Mouse (Mus musculus) CH12.LX (cell line): ENCODE data around the gene Actr2. TPM values are rescaled to one million over a fixed set of nuclear protein-coding genes. Genes with fewer than 3 reads are reported as not detected.

Source experiments
- DNase-seq: peaks from one replicate; pipeline ENCODE4 v3.0.0-alpha.2; 2013; ENCODE audit errors: extremely low read depth
- H3K27ac ChIP-seq: 2 replicates; pipeline ENCODE4 v1.5.1; 2012; ENCODE audit warnings: low read depth, mild to moderate bottlenecking, control low read depth, moderate library complexity; ENCODE audit not compliant: insufficient read depth
- H3K27me3 ChIP-seq: replicated peaks from 2 replicates; pipeline ENCODE3; 2012; ENCODE audit warnings: inconsistent platforms
- H3K36me3 ChIP-seq, 2 experiments: replicated peaks in 1 of 2; 2 replicates each; pipeline versions ENCODE3 to v1.6.1; 2012; ENCODE audit warnings: inconsistent platforms in 1 of 2, low read length in 1 of 2, mild to moderate bottlenecking in 1 of 2, mixed read lengths in 1 of 2, moderate library complexity in 1 of 2; ENCODE audit not compliant: control insufficient read depth in 1 of 2, insufficient read depth in 1 of 2
- H3K4me1 ChIP-seq, 2 experiments: 2 replicates each; pipeline ENCODE4 v1.6.1; 2012; ENCODE audit warnings: inconsistent platforms in 1 of 2, moderate library complexity in 1 of 2; ENCODE audit not compliant: insufficient read depth in 2 of 2, control insufficient read depth in 1 of 2
- H3K4me2 ChIP-seq: 2 replicates; pipeline ENCODE4 v1.6.1; 2012; ENCODE audit warnings: low read depth, mild to moderate bottlenecking, control low read depth; ENCODE audit not compliant: poor library complexity, insufficient read depth, severe bottlenecking
- H3K4me3 ChIP-seq, 3 experiments: fragments of 150-350 bp in 1 of 3; sonication (generic) in 1 of 3; replicated peaks in 1 of 3; 2 replicates each; pipeline versions ENCODE3 to v1.5.1; 2011 to 2012; ENCODE audit warnings: low read depth in 2 of 3, low read length in 2 of 3, mild to moderate bottlenecking in 2 of 3, moderate library complexity in 2 of 3, control low read depth in 1 of 3, improper control_type of control experiment in 1 of 3, inconsistent platforms in 1 of 3, mixed read lengths in 1 of 3; ENCODE audit not compliant: poor library complexity in 1 of 3
- H3K79me2 ChIP-seq: replicated peaks from 2 replicates; pipeline ENCODE4 v1.6.1; 2012; ENCODE audit warnings: mild to moderate bottlenecking, moderate library complexity; ENCODE audit not compliant: control insufficient read depth, poor library complexity, insufficient read depth, severe bottlenecking; ENCODE audit errors: extremely low read depth
- H3K9ac ChIP-seq: 2 replicates; pipeline ENCODE4 v1.6.1; 2012; ENCODE audit warnings: low read depth, mild to moderate bottlenecking, control low read depth, moderate library complexity; ENCODE audit not compliant: insufficient read depth
- H3K9me3 ChIP-seq: replicated peaks from 2 replicates; pipeline ENCODE3; 2012; ENCODE audit warnings: low read length, inconsistent platforms, mixed read lengths
- BHLHE40 ChIP-seq: IDR thresholded peaks from 2 replicates; pipeline ENCODE4 v1.6.1; 2011; ENCODE audit warnings: mild to moderate bottlenecking, low read depth, low read length, improper control_type of control experiment
- CHD1 ChIP-seq: IDR thresholded peaks from 2 replicates; pipeline ENCODE4 v1.6.1; 2012; ENCODE audit warnings: low read depth, low read length, improper control_type of control experiment, inconsistent platforms
- CTCF ChIP-seq, 2 experiments: IDR thresholded peaks in 1 of 2; conservative IDR thresholded peaks in 1 of 2; 2 replicates each; pipeline ENCODE4 v1.5.1; 2011 to 2012; ENCODE audit warnings: low read depth in 2 of 2, low read length in 2 of 2, improper control_type of control experiment in 1 of 2, inconsistent platforms in 1 of 2, mild to moderate bottlenecking in 1 of 2, moderate library complexity in 1 of 2
- EP300 ChIP-seq: IDR thresholded peaks from 2 replicates; pipeline ENCODE4 v1.6.1; 2011; ENCODE audit warnings: low read length, improper control_type of control experiment
- IRF4 ChIP-seq: IDR thresholded peaks from 2 replicates; pipeline ENCODE4 v1.6.1; 2014; ENCODE audit warnings: low read depth, mild to moderate bottlenecking, inconsistent platforms, low read length, improper control_type of control experiment
- JUN ChIP-seq: IDR thresholded peaks from 2 replicates; pipeline ENCODE4 v1.6.1; 2011; ENCODE audit warnings: low read depth, mild to moderate bottlenecking, low read length, improper control_type of control experiment, moderate library complexity; ENCODE audit not compliant: insufficient read depth
- JUND ChIP-seq: conservative IDR thresholded peaks from 2 replicates; pipeline ENCODE4 v1.6.1; 2011; ENCODE audit warnings: low read depth, low read length, improper control_type of control experiment
- KAT2A ChIP-seq: IDR thresholded peaks from 2 replicates; pipeline ENCODE4 v1.6.1; 2012; ENCODE audit warnings: low read length, improper control_type of control experiment, inconsistent platforms; ENCODE audit not compliant: insufficient replicate concordance
- MAX ChIP-seq: IDR thresholded peaks from 2 replicates; pipeline ENCODE4 v1.6.1; 2011; ENCODE audit warnings: low read length, improper control_type of control experiment
- MAZ ChIP-seq: IDR thresholded peaks from 2 replicates; pipeline ENCODE4 v1.6.1; 2012; ENCODE audit warnings: low read depth, mild to moderate bottlenecking, inconsistent platforms, low read length, improper control_type of control experiment, moderate library complexity
- MEF2A ChIP-seq: IDR thresholded peaks from 2 replicates; pipeline ENCODE4 v1.6.1; 2014; ENCODE audit warnings: low read depth, mild to moderate bottlenecking, inconsistent platforms, low read length, improper control_type of control experiment, borderline replicate concordance
- MXI1 ChIP-seq: IDR thresholded peaks from 2 replicates; pipeline ENCODE4 v1.6.1; 2011; ENCODE audit warnings: mild to moderate bottlenecking, low read depth, low read length, improper control_type of control experiment
- POLR2A ChIP-seq: IDR thresholded peaks from 2 replicates; pipeline ENCODE4 v1.6.1; 2011; ENCODE audit warnings: low read depth, mild to moderate bottlenecking, improper control_type of control experiment, low read length
- RAD21 ChIP-seq: IDR thresholded peaks from 2 replicates; pipeline ENCODE4 v1.6.1; 2011; ENCODE audit warnings: low read depth, mild to moderate bottlenecking, low read length, improper control_type of control experiment, moderate library complexity
- RCOR1 ChIP-seq: conservative IDR thresholded peaks from 2 replicates; pipeline ENCODE4 v1.6.1; 2012; ENCODE audit warnings: low read depth, mild to moderate bottlenecking, inconsistent platforms, low read length, improper control_type of control experiment
- SMC3 ChIP-seq: IDR thresholded peaks from 2 replicates; pipeline ENCODE4 v1.6.1; 2011; ENCODE audit warnings: low read depth, low read length, improper control_type of control experiment
- TBP ChIP-seq: conservative IDR thresholded peaks from 2 replicates; pipeline ENCODE4 v1.6.1; 2011; ENCODE audit warnings: low read depth, low read length, improper control_type of control experiment
- TCF12 ChIP-seq: IDR thresholded peaks from 2 replicates; pipeline ENCODE4 v1.6.1; 2014; ENCODE audit warnings: low read depth, mild to moderate bottlenecking, inconsistent platforms, low read length, improper control_type of control experiment
- USF1 ChIP-seq: IDR thresholded peaks from 2 replicates; pipeline ENCODE4 v1.6.1; 2014; ENCODE audit warnings: low read depth, mild to moderate bottlenecking, inconsistent platforms, low read length, improper control_type of control experiment
- ZC3H11A ChIP-seq: IDR thresholded peaks from 2 replicates; pipeline ENCODE4 v1.6.1; 2012; ENCODE audit warnings: low read depth, mild to moderate bottlenecking, inconsistent platforms, low read length, improper control_type of control experiment
- ZNF384 ChIP-seq: IDR thresholded peaks from 2 replicates; pipeline ENCODE4 v1.6.1; 2012; ENCODE audit warnings: low read depth, low read length, improper control_type of control experiment, inconsistent platforms
- dilution Hi-C: fragments of 300-500 bp; cut with MboI; formaldehyde crosslinking; loops from 2 replicates; pipeline ENCODE4 v1.14.3; 2020; ENCODE audit warnings: low sequenced_read_pairs; ENCODE audit not compliant: extremely low pct_unique_long_range_greater_than_20kb, extremely low pct_ligation_motif_present
- in situ Hi-C: fragments of 300-500 bp; cut with MboI; formaldehyde crosslinking; loops from 3 replicates; pipeline ENCODE4 v1.14.3; 2019; ENCODE audit warnings: low sequenced_read_pairs, low pct_ligation_motif_present, low pct_unique_long_range_greater_than_20kb, mixed read lengths
- polyA plus RNA-seq: library from polyadenylated mRNA; unstranded; fragments of >175 nt; gene quantifications from 2 replicates; pipeline ENCODE4 v1.2.1, GENCODE M21; 2012; ENCODE audit warnings: low read depth; ENCODE audit not compliant: insufficient read length
- total RNA-seq, 2 experiments: library from RNA; depleted of rRNA; stranded (reverse); fragments of 300-350 nt in 1 of 2; fragments of >200 nt in 1 of 2; gene quantifications; 2 replicates each; pipeline ENCODE4 v1.2.3; 2012 to 2014

Actr2 gene
- total and polyA plus RNA-seq, 3 experiments, result 141 to 327 (median 189) TPM

GRCm38 (mm10) chr11:20072174-20072573 is 40.5 kb downstream of the Actr2 start:
- dilution Hi-C loops, result no loop called here
- Histone ChIP-seq H3K79me2 (peaks cover 5% of the 10 kb centered on the region), H3K4me1 (peaks cover 5 to 27% of the 10 kb centered on the region in 2 experiments), H3K9me3 (no peaks in the 10 kb centered on the region), H3K4me3 (no peak overlapping the region), H3K27ac (no peak overlapping the region), H3K27me3 (no peaks in the 10 kb centered on the region), H3K9ac (no peak overlapping the region), H3K4me2 (no peak overlapping the region)
- in situ Hi-C loops, result loop anchor here (5.0 to 10.0 kb wide), 3 partner anchors 95 to 250 kb away; partner anchors contain the start of gene Spred2
- DNase-seq, result peak; percentile 67
- TF ChIP-seq ZC3H11A, result peak; percentile 54; the same call in 1 of the 2 replicates
- TF ChIP-seq SMC3, result peak; percentile 84
- no peak for TF ChIP-seq MAZ
- no peak for TF ChIP-seq TBP
- TF ChIP-seq USF1, result no peak
- no peak for TF ChIP-seq TCF12
- no peak for TF ChIP-seq JUN
- no peak for TF ChIP-seq MEF2A
- TF ChIP-seq CTCF (conservative IDR thresholded peaks at IDR 0.05 in 1 of 2, IDR thresholded peaks at IDR 0.05 in 1 of 2; ENCODE audit: low read depth in 2 of 2, low read length in 2 of 2), result peak; percentile 36 to 86; a peak in 3 of 4 replicates
- TF ChIP-seq RAD21, result peak; percentile 71
- TF ChIP-seq POLR2A, result no peak
- no peak for TF ChIP-seq KAT2A
- no peak for TF ChIP-seq MAX
- TF ChIP-seq, all 38 proteins: peak for 4
- peaks cover 66 to 83% of the 10 kb centered on the region in 2 experiments for H3K36me3 ChIP-seq

DNA sequence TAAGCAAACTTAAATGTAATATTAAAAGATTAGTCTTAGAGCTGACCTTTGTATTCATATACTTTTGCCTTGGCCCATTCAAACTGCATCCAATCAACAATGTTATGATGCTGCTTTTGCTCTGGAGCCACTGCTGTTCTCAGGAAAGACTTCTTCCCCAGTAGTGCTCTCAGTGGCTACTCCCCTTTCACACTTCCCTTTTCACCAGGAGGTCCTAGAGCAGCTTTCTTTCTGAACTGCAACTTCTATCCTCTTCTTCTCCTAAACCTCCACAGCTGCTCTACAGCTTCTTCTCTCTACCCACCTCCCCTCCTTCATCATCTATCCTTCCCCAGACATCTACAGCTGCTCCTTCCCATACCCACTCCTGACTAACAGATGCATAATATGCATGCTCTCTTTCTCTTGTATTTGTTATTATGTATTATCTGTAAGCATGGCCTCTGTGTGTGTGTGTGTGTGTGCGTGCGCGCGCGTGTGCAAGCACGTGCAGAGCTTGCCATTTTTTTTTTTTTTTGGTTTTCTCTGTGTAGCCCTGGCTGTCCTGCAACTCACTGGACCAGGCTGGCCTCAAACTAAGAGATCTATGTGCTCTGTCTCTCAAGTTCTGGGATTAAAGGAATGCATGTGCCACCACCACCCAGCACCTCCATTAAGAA is 44.2 kb downstream of the Actr2 start:
- no peak overlapping the region for H3K4me3 ChIP-seq
- H3K27ac ChIP-seq, result no peak overlapping the region
- no peak overlapping the region for H3K4me2 ChIP-seq
- dilution Hi-C loops, result no loop called here
- peaks cover 5 to 27% of the 10 kb centered on the region in 2 experiments for H3K4me1 ChIP-seq
- H3K79me2 ChIP-seq, result peaks cover 7% of the 10 kb centered on the region
- no peaks in the 10 kb centered on the region for H3K9me3 ChIP-seq
- no peaks in the 10 kb centered on the region for H3K27me3 ChIP-seq
- in situ Hi-C loops, result no loop called here
- H3K36me3 ChIP-seq, result peaks cover 64 to 83% of the 10 kb centered on the region in 2 experiments
- H3K9ac ChIP-seq, result no peak overlapping the region
- peak; percentile 77 for TF ChIP-seq BHLHE40
- TF ChIP-seq IRF4, result peak; percentile 83
- TF ChIP-seq MXI1, result peak; percentile 10; the same call in 1 of the 2 replicates
- peak; percentile 17; the same call in 1 of the 2 replicates for TF ChIP-seq SMC3
- 0 out of 2 replicates have a peak, but pooled peaks have one; percentile 34 for TF ChIP-seq JUND
- no peak for TF ChIP-seq MAZ
- TF ChIP-seq RCOR1, result no peak
- TF ChIP-seq EP300, result peak; percentile 84
- 0 out of 2 replicates have a peak, but pooled peaks have one; percentile 28 for TF ChIP-seq TBP
- TF ChIP-seq ZNF384, result peak; percentile 63
- no peak for TF ChIP-seq CHD1
- DNase-seq, result peak; percentile 54
